Mouse (Mus musculus) thymus, postnatal 10 days (tissue): ENCODE data around the gene Rd3.

ENCODE experiments used
- DNase-seq, 2 experiments: peaks; one replicate each; pipeline ENCODE4 v3.0.0; 2021; ENCODE audit warnings: low spot score in 2 of 2

The Rd3 gene

DNA sequence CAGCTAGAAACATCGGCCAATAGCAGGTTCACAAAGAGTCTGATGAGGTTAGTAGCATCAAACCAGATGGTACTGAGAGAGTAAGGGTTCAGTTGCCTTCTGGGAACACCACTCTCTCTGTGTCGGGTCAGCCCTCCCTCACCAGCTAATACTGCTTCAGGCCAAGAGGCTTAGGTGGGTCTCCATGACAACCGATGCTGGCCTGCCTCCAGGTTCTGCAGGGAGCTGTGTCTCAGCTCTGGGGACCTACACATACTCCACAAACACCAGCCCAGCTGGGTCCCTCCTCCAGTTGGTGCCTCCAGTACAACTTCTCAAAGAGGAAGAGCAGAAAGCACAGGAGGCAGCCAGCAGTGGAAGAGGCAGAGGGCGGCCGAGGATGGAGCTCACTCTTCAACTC lies at the start of gene Rd3:
Gene Rd3 (plus strand): TSS at position 184 of the 400 bp plus-strand sequence.
- DNase-seq, result no peak

GRCm38 (mm10) chr1:191928345-191928744 lies 48.8 kb upstream of the Rd3 start:
- DNase-seq, result no peak

GRCm38 (mm10) chr1:191929065-191929464 lies 48.1 kb upstream of the Rd3 start:
- no peak for DNase-seq

- no peak for DNase-seq
These were observed 47.2 kb upstream of the Rd3 start for GRCm38 (mm10) chr1:191929897-191930524.

DNA sequence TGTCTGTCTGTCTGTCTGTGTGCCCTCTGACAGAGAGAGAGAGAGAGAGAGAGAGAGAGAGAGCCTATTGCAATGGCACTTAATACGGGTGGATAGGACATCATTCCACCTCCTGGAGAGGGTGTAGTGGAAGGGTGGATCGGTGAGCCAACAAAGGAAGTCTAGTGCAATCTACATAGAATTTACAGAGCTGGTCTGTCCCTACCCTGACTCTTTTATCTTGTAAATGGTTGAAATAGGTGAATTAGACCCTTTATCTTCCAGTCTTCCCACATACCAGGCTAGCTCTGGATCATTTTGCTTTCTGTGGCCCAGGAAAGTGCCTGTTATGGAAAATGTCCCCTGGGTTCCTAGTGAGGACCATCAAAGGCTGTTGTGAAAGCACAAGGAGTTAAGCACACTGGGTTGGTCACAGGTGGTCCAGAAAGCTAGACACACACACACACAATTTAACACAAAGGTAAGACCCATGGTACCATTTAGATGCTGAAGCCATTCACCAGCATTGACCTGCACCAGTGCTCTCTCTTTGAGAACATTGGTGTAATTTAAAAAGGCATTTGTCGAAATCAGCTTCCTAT lies 46.6 kb upstream of the Rd3 start:
- no peak for DNase-seq

- no peak for DNase-seq
These were observed 44.7 kb upstream of the Rd3 start for GRCm38 (mm10) chr1:191932286-191932985.

- no peak for DNase-seq
These were observed 44.1 kb upstream of the Rd3 start for GRCm38 (mm10) chr1:191932986-191933632.

DNA sequence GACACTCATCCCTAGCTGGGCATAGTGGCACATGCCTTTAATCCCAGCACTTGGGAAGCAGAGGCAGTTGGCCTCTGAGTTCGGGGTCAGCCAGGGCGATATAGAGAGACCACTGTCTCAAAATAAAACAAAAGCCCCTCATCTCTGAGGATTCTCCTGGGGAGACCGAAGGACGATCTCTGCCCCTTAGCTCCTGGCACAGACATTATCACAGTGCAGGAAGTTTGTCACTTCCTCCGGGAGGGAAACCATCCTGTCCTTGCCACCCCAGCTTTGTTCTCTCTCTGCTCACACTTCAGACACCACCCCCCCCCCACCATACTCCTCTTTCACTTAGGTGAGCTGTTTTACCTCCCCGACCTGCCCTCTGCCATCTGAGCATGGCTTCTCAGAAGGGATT lies 33.5 kb upstream of the Rd3 start:
- DNase-seq, result no peak

GRCm38 (mm10) chr1:191945341-191945740 lies 31.8 kb upstream of the Rd3 start:
- no peak for DNase-seq

DNA sequence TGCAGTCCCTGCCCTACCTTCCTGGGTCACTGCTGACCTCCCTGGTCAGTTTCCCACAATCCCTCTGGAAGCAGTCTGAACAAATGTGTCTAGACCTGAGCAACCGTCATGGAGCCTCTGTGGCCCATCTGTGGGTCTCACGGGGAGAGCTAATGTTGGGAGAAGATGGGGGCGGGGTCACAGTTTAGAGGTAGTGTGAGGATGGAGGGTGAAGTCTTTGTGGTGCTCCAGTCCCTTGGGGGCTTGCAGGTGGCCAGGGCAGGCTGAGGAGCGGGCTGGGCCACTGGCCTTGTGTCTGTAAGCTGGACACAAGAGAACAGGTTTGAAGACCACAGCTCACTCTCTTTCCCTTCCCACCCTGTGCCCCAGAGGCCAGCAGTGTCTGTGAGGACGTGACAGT lies 31.4 kb upstream of the Rd3 start:
- DNase-seq, result no peak

DNA sequence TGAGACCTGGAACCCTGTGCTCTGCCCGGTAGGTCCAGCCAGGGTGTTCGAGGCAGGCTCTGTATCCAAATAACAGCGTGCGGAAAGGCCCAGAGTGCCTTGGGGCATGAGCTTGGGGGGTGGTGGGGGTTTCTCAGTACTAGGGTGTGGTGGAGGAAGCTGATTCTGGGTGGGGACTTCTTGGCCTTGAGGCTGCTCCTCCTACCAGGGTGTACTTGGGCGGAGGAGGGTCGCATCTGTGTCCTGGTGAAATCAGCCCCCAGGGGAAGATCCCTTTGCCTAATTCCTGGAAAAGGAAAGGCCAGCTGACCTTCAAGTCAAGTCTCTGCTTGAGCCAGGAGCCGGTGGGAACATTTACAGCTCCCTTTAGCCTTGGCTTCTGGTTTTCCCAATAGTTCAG lies 30.9 kb upstream of the Rd3 start:
- DNase-seq, result no peak

- no peak for DNase-seq
These were observed 30.3 kb upstream of the Rd3 start for GRCm38 (mm10) chr1:191946835-191947234.

DNA sequence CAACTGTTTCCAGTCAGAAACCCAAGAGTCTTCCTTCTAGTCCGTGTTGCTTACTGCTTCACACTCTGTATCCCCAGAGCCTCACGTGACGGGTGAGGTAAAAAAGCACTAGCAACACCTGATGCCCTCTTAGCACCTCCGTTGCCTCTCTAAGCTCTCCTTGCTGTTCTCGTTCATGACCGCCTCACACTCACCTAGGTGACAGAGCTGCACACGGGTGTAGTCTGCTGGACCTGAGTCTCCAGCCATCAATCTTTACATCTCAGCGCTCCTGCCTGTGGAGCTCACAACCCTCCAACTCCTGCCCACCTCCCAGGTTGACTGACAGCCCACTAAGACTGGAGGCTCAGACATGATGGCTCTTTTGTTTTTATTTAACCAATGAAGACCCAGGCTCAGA lies 29.4 kb upstream of the Rd3 start:
- DNase-seq, result no peak

- DNase-seq, result no peak
These were observed 28.6 kb upstream of the Rd3 start for GRCm38 (mm10) chr1:191948600-191948999.

DNA sequence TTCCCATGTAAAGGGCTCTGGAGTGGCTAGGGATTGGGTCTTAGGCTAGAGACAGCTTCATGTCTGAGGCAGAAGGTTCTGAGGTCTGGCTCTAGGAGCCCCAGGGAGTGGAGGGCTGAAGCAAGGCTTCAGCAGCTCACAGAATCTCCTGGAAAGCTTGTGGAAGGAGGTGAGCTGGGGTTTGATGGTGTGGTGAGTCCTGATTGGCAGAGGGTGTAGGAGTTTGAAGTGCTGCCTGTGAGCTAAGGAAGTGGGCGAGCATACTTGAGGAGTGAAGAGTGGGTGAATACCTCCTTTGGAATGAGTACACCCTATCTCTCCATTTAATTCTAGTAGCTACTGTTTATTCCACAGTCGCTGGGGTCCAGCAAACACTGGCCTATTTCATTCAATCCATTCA lies 26.6 kb upstream of the Rd3 start:
- DNase-seq, result no peak

GRCm38 (mm10) chr1:191952733-191953335 lies 24.3 kb upstream of the Rd3 start:
- no peak for DNase-seq

DNA sequence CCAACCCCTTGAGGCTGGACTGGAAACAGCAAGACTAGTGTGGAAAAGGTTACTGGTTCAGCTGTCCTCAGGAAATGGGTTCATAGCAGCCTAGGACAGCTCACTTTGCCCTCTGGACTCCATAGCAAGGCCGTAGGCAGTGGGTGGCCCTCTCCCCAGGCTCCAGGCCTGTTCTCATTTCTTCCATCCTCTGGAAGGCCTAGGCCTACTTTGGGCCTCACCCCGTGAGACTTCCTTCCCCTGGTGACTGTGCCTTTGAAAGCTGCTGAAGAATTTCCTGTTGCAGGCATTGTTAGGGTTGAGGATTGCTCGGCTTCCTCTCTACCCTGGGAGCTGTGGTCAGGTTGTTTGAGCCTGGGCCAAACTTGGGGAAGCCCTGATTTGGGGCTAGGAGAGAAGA lies 22.1 kb upstream of the Rd3 start:
- no peak for DNase-seq

GRCm38 (mm10) chr1:191956261-191956660 lies 20.9 kb upstream of the Rd3 start:
- DNase-seq, result no peak

GRCm38 (mm10) chr1:191956871-191957270 lies 20.3 kb upstream of the Rd3 start:
- DNase-seq, result no peak

DNA sequence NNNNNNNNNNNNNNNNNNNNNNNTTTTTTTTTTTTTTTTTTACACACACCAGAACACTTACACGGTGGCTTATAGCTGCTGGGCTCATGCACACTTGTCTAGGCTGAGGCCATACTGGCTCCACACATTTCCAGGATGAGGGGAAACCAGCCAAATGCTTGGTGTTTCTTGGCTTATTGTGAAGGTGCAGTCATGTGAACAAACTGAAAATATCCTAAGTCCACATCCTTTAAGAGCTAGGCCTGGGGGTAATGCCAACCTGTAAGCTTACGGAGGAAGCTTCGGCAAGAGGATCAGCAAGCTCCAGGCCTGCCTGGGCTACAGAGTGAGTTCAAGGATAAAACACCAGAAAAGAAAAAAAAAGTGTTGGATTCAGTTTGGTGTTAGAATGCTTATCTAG lies 19.8 kb upstream of the Rd3 start:
- no peak for DNase-seq

- DNase-seq, result no peak
These were observed 16.2 kb upstream of the Rd3 start for GRCm38 (mm10) chr1:191960946-191961345.

GRCm38 (mm10) chr1:191963413-191963812 lies 13.8 kb upstream of the Rd3 start:
- DNase-seq, result no peak
